Mouse (Mus musculus): ENCODE data around the gene Nek4.

Nek4 gene

DNA sequence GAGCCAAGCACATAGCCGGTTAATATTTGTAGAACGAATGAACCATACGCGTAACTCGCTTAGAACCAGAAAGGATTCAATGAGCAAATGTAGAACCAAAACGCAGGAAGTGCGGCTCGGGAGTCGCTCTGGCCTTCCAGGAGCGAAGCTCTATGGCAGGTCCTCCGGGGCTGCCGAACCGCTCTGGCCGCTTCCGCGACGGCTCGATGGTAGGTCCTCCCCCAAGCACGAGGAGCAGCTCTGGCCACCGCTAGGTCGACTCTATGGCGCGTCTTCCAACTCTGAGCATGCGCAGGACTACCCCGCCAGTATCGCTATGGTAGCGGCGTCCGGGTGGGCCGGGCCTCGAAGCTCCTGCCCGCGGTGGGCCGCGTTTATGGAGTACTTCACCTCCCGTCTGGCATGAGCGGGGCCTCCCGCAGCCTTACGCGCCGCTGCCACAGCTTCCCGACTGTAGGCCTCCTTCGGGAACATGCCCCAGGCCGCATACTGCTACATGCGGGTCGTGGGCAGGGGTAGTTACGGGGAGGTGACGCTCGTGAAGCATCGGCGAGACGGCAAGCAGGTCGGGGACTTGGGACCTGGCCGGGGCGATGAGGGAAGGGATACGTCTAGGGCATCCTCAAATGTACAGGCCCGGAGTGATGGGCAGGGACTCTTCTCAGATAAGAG is at the start of gene Nek4:
Gene Nek4 (plus strand): TSS at position 224 of the 672 bp plus-strand sequence.
- peak; percentile 93 for DNase-seq (ENCODE audit: low spot score)

DNA sequence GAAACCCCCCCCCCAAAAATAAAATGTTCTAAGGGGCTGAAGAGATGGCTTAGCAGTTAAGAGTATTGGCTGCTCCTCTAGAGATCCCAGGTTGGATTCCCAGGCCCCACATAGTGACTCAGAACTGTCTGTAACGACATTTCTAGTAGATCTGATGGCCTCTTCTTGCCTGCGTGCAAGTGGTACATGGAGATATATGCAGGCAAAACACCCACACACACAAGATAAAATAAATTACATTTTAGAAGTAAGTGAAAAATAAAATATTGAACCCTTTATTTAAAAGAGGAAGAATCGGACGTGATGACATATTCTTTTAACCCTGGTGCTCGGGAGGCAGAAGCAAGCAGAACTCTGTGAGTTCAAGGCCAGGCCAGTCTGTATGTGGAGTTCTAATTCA is 48.5 kb upstream of the Nek4 start:
- no peak for DNase-seq (ENCODE audit: low spot score)

DNA sequence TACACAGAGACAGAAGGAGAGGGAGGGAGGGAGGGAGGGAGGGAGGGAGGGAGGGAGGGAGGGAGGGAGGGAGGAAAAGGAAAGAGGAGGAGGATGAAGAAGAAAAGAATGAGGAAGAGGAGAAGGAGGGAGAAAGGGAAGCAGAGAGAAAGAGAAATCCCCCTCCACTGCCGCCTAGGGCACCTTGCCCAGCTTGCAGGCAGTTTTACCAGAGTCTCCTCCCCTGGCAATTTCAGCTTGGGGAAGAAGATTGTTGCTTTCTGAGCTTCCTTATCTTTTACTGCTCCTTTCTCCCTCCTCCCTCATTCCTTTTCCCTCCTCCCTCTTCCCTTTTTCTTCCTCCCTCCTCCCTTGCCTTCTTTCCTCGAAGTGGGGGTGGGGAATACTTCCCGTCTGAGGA is 48.1 kb upstream of the Nek4 start:
- DNase-seq (ENCODE audit: low spot score): no peak

DNA sequence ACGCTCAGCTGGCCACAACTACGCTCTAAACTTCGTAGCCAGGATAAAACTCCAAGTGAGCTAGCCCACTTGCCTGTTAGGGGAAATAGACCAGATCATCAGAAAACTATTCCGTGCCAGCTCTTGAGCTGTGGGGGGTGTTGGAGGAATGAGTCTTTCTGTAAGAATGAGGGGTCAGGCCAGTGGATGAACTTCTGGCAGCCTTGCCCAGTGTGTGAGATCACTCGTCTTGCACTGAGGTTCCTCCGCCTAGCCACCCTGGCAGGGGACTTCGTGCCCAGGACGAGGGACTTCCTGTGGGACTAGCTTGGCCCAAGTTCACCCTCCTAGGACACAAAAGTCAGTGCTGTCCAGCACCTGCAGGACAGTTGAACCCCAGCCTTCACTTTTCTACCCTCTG is 46.9 kb upstream of the Nek4 start:
- DNase-seq (ENCODE audit: low spot score): no peak

DNA sequence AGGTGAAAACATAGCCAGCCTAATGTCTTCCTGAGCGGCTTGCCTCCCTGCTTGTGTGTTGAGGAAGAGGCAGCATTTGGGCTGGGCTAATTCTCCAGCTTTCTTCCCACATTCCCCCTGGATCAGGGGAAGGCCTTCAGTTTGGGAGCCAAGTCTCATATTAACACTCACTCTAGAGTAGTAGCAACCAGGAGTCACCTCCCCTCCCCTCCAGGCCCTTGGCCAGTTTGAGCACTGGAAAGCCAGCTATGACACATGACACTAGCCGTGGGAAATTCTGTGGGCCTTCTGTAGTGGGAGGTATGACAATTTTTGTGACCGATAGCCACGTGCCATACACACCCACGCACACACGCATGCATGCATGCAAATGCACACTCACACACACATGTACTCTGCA is 45.2 kb upstream of the Nek4 start:
- DNase-seq (ENCODE audit: low spot score): no peak

DNA sequence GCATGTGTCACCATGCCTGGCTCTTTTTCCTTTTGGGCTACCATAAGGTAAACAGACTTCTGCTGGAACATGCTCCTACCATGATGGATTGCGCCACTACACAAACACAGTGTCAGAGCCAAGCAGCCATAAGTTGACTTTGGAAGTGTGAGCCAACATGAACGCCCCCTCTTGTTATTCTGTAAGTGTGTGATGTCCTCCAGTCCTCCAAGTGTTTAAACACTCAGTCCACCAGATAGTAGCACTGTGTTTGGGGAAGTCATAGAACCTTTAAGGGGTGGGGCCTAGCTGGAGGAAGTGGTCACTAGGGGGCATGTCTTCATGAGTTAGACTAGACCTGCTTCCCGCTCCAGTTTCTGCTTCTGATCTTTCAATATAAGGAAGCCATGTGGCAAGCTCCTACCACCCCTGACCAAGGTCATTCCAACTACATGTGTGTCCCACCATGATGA is 43.3 kb upstream of the Nek4 start:
- DNase-seq (ENCODE audit: low spot score): no peak

DNA sequence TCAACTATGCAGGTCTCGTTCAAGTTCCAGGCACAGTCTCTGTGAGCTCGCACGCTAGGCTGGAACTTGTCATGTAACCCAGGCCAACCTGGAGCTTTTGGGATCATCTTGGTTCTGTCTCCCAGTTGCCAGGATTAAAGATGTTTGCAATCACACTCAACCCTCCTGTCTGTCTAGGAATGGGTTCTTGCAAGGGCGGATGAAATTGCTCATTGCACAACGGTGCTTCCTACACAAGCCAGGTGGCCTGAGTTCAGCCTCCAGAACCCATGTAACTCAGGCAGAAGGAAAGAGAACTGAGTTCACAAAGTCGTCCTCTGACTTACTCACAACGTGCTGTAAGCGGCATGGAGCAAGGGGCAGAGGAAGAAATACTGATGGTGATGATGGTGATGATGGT is 40.0 kb upstream of the Nek4 start:
- no peak for DNase-seq (ENCODE audit: low spot score)

DNA sequence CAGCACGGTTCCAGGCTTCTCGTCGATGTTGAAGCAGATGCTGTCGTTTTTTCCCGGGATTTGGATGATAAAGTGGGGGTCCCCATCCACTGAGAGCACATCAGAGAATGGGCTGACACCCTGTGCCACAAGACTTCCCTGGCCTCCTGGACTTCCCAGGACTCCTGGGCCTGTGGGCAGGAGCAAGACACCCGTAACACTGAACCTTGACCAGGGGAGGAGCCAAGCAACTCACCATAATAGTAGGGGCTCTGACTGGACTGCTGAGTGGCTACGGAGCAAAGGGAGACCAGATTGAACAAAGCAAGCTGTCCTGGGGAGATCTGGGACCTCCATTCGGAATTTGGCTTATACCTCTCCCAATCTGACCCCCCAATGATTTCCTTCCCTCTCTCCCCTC is 38.5 kb upstream of the Nek4 start:
- no peak for DNase-seq (ENCODE audit: low spot score)

DNA sequence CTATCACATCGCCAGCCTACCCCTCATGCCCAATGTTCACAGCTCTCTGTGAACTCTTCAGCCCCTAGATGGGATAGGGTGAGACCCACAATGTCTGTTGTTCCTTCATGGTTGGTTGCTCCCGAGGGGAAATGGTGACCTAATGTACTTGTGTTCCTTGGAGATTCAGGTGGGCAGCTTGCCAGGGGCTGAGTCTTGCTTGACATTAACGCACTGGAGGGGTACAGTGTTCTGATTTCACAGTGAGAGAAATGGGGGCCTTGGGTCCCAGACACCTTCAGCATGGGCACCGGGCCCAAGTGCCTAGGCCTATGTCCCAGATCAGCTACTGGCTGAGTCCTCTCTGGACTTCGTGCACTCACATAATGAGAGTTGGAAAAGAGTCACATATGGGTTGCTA is 37.8 kb upstream of the Nek4 start:
- DNase-seq (ENCODE audit: low spot score): no peak

DNA sequence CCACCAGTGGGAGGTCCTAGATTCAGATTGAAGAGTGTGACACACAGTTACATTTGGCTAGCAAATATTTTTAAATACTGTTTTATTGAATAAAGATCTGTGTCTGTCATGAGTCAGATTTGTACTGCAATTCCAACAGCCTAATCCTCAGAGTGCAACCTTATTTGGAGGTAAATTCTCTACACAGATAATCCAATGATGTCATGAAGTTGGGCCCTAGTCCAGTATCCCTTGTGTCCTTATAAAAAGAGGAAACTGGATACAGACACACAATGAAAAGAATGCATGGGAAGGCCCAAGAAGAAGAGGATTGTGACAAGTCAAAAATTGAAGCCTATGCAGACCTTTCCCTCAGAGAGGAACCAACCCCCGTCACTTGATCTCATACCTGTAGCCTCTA is 34.7 kb upstream of the Nek4 start:
- no peak for DNase-seq (ENCODE audit: low spot score)

DNA sequence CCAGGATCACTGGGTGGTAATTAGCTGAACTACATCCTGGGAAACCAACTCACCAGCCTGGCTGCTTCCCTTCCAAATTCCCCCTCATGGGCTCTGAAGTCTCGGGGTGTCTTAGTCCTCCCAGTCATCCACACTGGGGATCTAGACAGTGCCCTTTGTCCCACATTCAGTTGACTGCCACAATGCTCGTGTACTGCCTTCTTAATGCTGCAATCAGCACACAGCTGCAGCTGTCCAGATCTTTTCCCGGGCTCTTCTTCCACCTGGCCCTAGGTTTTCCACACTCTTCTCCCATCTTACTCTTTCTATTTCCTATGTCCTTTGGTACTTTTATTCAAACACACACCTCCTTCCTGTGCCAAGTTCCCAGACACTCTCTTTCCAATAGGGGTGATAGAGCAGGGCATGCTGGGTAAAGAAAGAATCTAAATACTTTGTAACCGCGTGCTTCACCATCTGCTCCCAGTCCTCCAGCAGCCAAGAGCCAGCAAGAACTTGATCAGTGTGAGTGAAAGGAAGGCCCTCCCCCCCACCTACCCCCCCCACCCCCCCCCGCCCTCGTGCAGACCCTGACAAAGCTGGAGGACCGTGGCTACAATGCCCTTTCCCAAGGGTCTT is 29.0 kb upstream of the Nek4 start:
- no peak for DNase-seq (ENCODE audit: low spot score)

DNA sequence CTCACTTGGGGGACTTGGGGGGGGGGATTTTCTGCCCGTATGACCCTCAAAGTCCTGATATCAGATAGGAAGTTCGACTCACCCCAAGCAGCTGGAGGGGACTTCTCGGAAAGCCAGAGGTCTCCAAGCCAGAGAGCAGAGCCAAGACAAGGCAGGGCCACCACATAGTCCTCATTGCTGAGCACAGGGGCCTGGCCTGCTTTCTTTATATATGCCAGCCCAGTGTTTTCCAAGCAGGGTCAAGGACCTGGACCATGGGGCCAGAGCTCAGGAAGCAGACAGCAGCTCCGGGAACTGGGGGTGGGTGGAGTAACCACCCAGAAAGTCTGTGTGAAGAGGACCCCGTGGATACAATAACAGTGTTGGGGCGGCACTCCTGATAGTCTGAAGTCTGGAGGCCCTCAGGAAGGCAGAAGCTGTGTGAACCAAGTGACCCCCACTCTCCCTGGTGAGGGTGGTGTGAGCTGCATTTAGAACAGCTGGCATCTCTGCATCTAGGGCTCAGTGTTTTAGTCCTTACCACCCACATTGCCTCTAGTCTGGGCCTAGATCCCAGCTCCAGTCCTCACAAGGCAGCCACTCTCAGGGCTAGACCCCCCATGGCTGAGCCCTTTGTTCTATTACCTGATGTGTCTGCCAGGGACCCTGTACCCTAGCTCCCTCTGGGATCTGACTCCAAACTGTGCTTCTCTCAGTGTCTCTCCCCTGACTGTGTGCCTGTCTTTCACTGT is 27.6 kb upstream of the Nek4 start, which contains the start of gene Itih3:
Gene Itih3 (minus strand): TSS at position 386 of the 731 bp plus-strand sequence.
- DNase-seq (ENCODE audit: low spot score): peak; percentile 29

DNA sequence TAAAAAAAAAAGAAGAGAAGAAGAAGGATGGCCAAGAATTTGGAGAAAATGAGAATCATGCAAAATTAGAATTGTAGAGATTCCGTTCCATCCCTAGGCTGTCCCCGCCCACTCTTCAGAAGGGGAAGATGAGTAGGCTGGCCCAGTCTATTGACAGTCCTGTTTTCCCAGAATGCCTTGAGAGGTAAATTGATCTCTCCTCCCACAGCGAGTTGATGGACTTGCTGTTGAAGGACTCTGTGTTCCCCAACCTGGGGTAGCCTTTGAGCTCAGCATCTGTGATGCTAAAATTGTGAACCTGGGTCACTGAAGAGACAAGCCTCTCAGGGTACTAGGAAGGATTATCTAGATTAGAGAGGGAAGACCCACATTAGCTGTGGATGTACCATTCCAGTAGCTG is 25.7 kb upstream of the Nek4 start:
- no peak for DNase-seq (ENCODE audit: low spot score)

DNA sequence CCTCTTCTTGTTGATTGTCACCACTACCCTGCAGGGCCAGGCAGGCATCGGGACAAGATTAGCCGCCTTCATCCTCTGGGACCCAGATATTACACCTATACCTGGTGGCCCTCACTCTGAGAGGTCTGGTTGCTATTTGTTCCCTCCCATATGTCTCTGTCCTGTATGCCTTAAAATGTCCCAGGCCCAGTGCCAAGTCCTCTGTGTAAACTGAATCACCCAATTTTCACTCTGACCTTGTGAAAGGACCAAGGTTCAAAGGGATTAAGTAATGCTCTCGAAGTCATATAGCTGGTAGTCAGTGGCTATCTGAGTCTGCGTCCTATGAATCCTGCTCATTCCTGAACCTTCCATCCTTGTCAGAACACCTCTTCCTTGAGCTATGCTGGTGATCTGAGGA is 20.8 kb upstream of the Nek4 start:
- DNase-seq (ENCODE audit: low spot score): no peak

DNA sequence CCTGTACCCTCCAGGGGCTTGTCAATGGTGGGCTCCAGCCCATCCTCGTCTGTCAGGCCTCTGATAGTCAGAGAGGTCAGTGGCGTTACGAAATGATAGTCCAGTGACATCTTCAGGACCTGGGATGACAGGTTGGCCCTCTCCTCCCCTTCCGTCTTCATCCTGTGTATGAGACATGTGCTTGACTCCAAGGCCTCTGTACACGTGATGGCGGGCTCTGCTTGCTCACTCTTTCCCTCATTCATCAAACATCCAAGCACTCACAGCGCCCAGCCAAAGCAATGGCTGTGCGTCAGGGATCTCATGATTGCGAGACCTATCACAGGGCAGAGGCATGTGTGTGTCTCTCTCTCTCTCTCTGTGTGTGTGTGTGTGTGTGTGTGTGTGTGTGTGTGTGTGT is 17.8 kb upstream of the Nek4 start:
- DNase-seq (ENCODE audit: low spot score): no peak

DNA sequence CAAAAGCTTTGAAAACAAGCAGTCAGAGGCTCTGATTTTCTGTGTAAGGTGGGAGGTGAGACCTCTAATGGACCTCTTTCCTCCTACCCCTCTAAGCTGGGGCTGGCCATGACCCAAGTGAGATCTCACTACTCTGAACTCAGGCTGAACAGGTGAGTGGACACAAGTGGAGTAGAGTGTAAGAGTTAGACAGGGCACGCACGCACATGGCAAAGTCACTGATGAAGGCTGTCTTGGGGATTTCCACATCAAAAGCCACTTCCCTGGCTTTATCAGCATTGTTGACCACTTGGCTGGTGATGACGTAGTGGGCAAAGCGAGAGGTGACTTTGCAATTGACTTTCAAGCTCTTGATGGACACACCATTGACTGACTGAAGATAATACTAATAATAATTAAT is 8.9 kb upstream of the Nek4 start:
- no peak for DNase-seq (ENCODE audit: low spot score)

DNA sequence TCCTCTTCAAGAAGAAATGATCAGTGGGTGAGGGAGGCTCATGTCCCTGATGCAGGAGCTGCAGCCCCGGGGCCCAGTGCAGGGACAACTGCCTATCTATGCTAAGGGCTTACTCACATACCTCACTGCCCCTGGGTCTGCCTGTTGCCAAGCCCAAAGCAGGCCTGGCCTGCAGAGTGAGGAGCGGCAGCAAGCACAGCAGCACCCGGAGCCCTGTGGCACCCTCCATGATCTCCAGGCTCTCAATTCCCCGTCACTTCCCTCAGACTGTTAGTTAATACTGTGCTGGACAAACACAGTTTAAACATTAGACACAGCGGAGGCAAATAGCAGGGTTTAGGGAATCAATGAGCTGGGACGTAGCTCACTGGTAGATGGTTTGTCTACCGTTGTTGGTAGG is 8.1 kb upstream of the Nek4 start, which contains the start of gene Itih1:
Gene Itih1 (minus strand): TSS at position 252 of the 400 bp plus-strand sequence.
- DNase-seq (ENCODE audit: low spot score): no peak

DNA sequence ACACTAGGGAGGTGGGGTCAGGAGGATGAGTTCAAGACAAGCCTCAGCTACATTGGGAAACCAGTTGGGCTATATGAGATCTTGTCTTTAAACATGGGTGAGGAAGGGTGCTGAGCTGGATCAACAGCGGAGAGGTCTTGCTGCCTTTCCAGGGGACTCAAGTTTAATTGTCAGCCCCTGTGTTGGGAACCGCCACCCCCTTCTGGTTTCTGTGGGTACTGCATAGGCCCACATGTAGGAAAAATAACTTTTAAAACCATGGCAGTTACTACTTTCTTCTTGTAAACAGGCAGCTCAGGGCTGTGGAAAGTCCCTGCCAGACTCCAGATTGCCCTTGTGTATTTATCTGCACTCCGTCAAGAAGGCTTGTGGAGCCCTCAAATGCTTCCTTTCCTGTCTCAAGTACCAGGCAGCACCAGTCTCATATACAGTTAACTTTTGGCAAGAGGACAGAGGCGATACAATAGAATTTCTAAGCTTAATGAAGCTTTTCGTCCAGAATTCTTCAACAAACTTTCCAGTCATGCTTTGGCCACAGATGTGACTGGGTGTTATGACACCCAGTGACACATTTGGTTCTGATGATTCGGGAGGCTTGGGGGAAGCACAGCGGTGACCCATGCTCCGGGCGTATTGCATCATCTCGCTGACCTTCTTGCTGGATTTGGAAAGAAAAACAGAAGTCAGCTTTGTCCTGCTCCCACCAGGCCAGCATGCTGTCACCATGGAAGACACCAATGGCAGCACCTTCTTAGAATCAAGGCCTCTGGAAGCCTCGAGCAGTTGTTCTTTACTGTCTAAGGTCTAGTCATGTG is 7.1 kb upstream of the Nek4 start:
- peak; percentile 42 for DNase-seq (ENCODE audit: low spot score)

DNA sequence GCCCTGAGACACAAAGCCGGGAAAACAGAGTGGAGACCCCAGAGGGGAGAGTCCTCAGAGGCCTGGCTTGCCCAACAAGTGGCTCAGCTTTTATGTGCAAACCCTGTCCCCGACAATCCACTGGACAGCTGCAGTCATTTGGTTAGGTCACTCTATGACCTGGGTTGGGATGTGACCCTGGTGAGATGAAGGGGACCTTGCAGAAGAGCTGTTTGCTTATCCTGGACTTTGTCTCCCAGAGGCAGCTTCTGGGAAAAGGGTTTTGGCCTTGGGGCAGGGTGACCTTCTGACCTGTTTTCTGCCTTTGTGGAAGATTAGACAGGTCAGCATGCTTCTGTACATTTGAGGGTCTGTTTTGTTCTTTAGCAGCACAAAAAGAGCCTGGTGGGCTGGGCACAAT is 6.4 kb upstream of the Nek4 start:
- no peak for DNase-seq (ENCODE audit: low spot score)

DNA sequence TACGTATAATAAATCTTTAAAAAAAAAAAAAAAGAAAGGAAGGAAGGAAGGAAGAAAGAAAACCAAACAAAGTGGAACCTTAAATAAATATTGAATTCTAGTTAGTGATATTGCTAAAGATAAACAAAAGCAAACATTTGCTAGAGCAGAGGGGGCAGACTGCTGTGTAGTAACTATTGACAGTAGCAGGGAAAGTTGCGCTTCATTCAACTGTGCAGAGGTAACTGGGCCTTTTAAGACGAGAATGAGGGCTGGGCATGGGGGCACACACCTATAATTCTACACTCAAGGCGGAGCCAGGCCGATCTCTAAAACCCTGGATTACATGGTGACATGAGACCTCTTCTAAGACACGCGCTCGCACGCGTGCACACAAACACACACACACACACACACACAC is 1.2 kb upstream of the Nek4 start:
- no peak for DNase-seq (ENCODE audit: low spot score)

DNA sequence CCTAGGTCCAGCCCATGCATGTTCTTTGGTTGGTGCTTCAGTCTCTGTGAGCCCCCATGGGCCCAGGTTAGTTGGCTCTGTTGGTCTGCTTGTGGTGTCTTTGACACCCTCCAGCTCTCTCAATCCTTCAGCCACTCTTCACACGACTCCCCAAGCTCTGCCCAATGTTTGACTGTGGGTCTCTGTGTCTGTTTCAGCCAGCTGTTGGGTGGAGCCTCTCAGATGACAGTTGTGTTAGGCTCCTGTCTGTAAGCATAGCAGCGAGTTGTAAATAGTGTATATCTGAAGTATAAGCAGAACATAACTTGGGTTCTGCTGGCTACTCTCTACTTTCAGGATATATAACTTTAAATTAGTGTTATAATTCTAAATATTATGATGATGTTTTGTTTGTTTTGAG is 7.3 kb downstream of the Nek4 start:
- DNase-seq (ENCODE audit: low spot score): no peak

DNA sequence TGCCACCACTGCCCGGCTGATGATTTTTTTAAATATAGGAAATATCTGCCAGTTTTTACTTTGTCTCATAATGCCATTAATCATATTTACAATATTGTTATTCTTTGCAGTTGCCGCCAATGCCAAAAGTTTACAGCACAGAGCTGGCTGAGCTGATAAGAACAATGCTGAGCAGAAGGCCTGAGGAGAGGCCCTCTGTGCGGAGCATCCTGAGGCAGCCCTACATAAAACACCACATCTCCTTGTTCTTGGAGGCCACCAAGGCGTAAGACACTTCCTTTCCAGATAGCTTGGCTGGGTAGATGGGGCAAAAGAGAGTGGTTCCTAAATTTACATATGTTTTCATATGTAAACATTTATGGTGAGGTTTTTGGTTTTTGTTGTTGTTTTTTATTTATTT is 7.9 kb downstream of the Nek4 start:
- DNase-seq (ENCODE audit: low spot score): no peak

Measured in left cerebral cortex, adult 11 months (tissue).